Mouse (Mus musculus): ENCODE measurements around the gene Dnajc6. TPM values are rescaled to one million over a fixed set of nuclear protein-coding genes. Genes with fewer than 3 reads are reported as not detected.

Dnajc6 gene
- polyA plus RNA-seq, 1 experiment from 2014 or later: 0.78 TPM

GRCm38 (mm10) chr4:101550671-101551161, 54.3 kb downstream of the Dnajc6 start:
- peak; percentile 92 for ATAC-seq (ENCODE audit: low read depth)
- Histone ChIP-seq H3K36me3 (ENCODE audit: control insufficient read depth, insufficient read depth, low read length) (no peaks in the 10 kb centered on the region), H3K27ac (ENCODE audit: low read length) (no peak overlapping the region), H3K27me3 (ENCODE audit: control insufficient read depth, insufficient read depth, low read depth, low read length) (peaks cover 26% of the 10 kb centered on the region), H3K9ac (ENCODE audit: low read length) (no peak overlapping the region), H3K4me3 (ENCODE audit: low read length) (peak overlapping the region; percentile 39), H3K9me3 (ENCODE audit: control insufficient read depth, low read length) (no peaks in the 10 kb centered on the region), H3K4me1 (replicated peaks; ENCODE audit: control insufficient read depth, insufficient read depth, low read length) (peaks cover 10% of the 10 kb centered on the region), H3K4me2 (ENCODE audit: low read depth, low read length) (peak overlapping the region; percentile 65)
- WGBS: under 1% methylated on average over 33 of the region's 33 CpGs

DNA sequence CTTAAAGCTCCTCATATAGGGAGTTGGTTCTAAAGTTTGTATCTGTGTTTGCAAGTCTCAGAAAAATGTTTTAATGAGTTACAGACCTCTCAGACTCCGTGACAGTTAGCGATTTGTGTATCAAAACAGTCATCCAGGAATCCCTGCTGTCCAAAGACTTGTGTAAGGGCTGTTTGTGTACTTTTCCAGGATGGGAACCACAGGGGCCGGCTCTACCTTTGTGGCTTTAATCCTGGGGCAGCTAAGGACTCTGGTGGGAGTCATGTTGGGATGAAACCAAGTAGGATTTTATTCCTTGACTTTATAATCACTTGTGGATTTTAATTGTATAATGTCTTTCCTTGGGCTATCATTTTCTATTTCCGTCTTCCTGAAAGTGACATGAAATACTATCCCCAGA, 55.0 kb downstream of the Dnajc6 start:
- peaks cover 10% of the 10 kb centered on the region for H3K4me1 ChIP-seq (replicated peaks; ENCODE audit: control insufficient read depth, insufficient read depth, low read length)

GRCm38 (mm10) chr4:101552372-101552771, 55.9 kb downstream of the Dnajc6 start:
- Histone ChIP-seq H3K4me3 (ENCODE audit: low read length) (no peak overlapping the region), H3K4me1 (replicated peaks; ENCODE audit: control insufficient read depth, insufficient read depth, low read length) (peaks cover 10% of the 10 kb centered on the region), H3K27me3 (ENCODE audit: control insufficient read depth, insufficient read depth, low read depth, low read length) (peaks cover 26% of the 10 kb centered on the region), H3K9me3 (ENCODE audit: control insufficient read depth, low read length) (no peaks in the 10 kb centered on the region), H3K36me3 (ENCODE audit: control insufficient read depth, insufficient read depth, low read length) (no peaks in the 10 kb centered on the region), H3K27ac (ENCODE audit: low read length) (no peak overlapping the region), H3K9ac (ENCODE audit: low read length) (no peak overlapping the region), H3K4me2 (ENCODE audit: low read depth, low read length) (no peak overlapping the region)
- 10% methylated on average over 5 of the region's 5 CpGs for WGBS
- ATAC-seq (ENCODE audit: low read depth): no peak

More for the DNA sequence above, 55.0 kb downstream of the Dnajc6 start:
- Histone ChIP-seq H3K27ac (ENCODE audit: low read length) (no peak overlapping the region), H3K27me3 (ENCODE audit: control insufficient read depth, insufficient read depth, low read depth, low read length) (peaks cover 26% of the 10 kb centered on the region), H3K4me2 (ENCODE audit: low read depth, low read length) (no peak overlapping the region), H3K4me3 (ENCODE audit: low read length) (no peak overlapping the region), H3K36me3 (ENCODE audit: control insufficient read depth, insufficient read depth, low read length) (no peaks in the 10 kb centered on the region), H3K9me3 (ENCODE audit: control insufficient read depth, low read length) (no peaks in the 10 kb centered on the region), H3K9ac (ENCODE audit: low read length) (no peak overlapping the region)
- ATAC-seq (ENCODE audit: low read depth): no peak
- WGBS: 16% methylated on average over 4 of the region's 4 CpGs

GRCm38 (mm10) chr4:101555016-101555415, 58.6 kb downstream of the Dnajc6 start:
- no peak overlapping the region for H3K4me2 ChIP-seq (ENCODE audit: low read depth, low read length)
- WGBS: 68% methylated on average over 4 of the region's 4 CpGs
- no peaks in the 10 kb centered on the region for H3K36me3 ChIP-seq (ENCODE audit: control insufficient read depth, insufficient read depth, low read length)
- H3K27me3 ChIP-seq (ENCODE audit: control insufficient read depth, insufficient read depth, low read depth, low read length): peaks cover 14% of the 10 kb centered on the region
- H3K27ac ChIP-seq (ENCODE audit: low read length): no peak overlapping the region
- H3K9ac ChIP-seq (ENCODE audit: low read length): no peak overlapping the region
- peaks cover 9% of the 10 kb centered on the region for H3K4me1 ChIP-seq (replicated peaks; ENCODE audit: control insufficient read depth, insufficient read depth, low read length)
- no peak overlapping the region for H3K4me3 ChIP-seq (ENCODE audit: low read length)
- no peak for ATAC-seq (ENCODE audit: low read depth)
- no peaks in the 10 kb centered on the region for H3K9me3 ChIP-seq (ENCODE audit: control insufficient read depth, low read length)

DNA sequence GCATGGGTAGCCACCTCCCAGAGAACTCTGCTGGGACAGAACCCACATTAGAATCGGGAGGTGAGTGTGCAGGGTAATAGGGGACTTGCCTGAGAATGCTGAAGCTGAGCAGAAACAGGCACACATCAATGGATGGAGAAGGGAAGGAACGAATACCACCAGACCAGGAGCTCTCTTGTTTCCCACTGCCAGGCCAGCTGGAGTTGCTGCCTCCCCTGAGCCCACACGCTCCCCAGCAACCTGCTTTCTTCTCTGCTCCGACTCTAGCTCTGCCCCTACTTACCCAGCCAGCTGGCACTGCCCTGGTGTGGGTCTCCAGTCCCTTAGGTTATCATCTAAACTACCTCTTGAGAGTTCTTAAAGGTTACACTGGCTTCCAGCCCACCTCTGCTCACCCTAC, 63.7 kb downstream of the Dnajc6 start:
- 54% methylated on average over 4 of the region's 4 CpGs for WGBS
- Histone ChIP-seq H3K4me3 (ENCODE audit: low read length) (no peak overlapping the region), H3K4me2 (ENCODE audit: low read depth, low read length) (no peak overlapping the region), H3K27me3 (ENCODE audit: control insufficient read depth, insufficient read depth, low read depth, low read length) (no peaks in the 10 kb centered on the region), H3K4me1 (replicated peaks; ENCODE audit: control insufficient read depth, insufficient read depth, low read length) (no peaks in the 10 kb centered on the region), H3K36me3 (ENCODE audit: control insufficient read depth, insufficient read depth, low read length) (no peaks in the 10 kb centered on the region), H3K9ac (ENCODE audit: low read length) (no peak overlapping the region), H3K9me3 (ENCODE audit: control insufficient read depth, low read length) (no peaks in the 10 kb centered on the region), H3K27ac (ENCODE audit: low read length) (no peak overlapping the region)
- no peak for ATAC-seq (ENCODE audit: low read depth)

GRCm38 (mm10) chr4:101562836-101563235, 66.4 kb downstream of the Dnajc6 start:
- ATAC-seq (ENCODE audit: low read depth): no peak
- Histone ChIP-seq H3K27me3 (ENCODE audit: control insufficient read depth, insufficient read depth, low read depth, low read length) (no peaks in the 10 kb centered on the region), H3K4me3 (ENCODE audit: low read length) (no peak overlapping the region), H3K4me1 (replicated peaks; ENCODE audit: control insufficient read depth, insufficient read depth, low read length) (no peaks in the 10 kb centered on the region), H3K9me3 (ENCODE audit: control insufficient read depth, low read length) (no peaks in the 10 kb centered on the region), H3K27ac (ENCODE audit: low read length) (no peak overlapping the region), H3K4me2 (ENCODE audit: low read depth, low read length) (no peak overlapping the region), H3K9ac (ENCODE audit: low read length) (no peak overlapping the region), H3K36me3 (ENCODE audit: control insufficient read depth, insufficient read depth, low read length) (no peaks in the 10 kb centered on the region)
- 83% methylated on average over 7 of the region's 7 CpGs for WGBS

DNA sequence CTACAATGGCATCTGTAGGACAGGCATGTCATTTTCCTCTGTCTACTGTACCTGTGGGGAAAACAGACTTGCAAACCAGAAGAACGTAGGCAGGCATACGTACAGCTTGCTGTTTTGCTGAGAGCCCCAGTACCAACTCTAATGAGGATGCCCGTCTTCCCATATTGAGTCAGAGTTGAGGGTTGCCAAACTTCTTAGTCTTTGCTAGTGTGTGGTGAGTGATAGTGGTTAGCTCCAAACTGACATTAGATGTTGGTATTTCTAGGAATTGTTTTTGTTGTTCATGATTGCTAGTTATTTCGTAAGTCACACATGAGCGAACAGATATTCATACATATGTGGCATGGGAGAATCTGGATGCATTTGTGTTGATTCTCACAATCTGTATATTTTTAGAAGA, 67.2 kb downstream of the Dnajc6 start:
- H3K4me2 ChIP-seq (ENCODE audit: low read depth, low read length): no peak overlapping the region
- H3K36me3 ChIP-seq (ENCODE audit: control insufficient read depth, insufficient read depth, low read length): no peaks in the 10 kb centered on the region
- H3K9me3 ChIP-seq (ENCODE audit: control insufficient read depth, low read length): no peaks in the 10 kb centered on the region
- ATAC-seq (ENCODE audit: low read depth): no peak
- no peaks in the 10 kb centered on the region for H3K27me3 ChIP-seq (ENCODE audit: control insufficient read depth, insufficient read depth, low read depth, low read length)
- no peaks in the 10 kb centered on the region for H3K4me1 ChIP-seq (replicated peaks; ENCODE audit: control insufficient read depth, insufficient read depth, low read length)
- no peak overlapping the region for H3K4me3 ChIP-seq (ENCODE audit: low read length)
- 86% methylated on average over 5 of the region's 5 CpGs for WGBS
- H3K9ac ChIP-seq (ENCODE audit: low read length): no peak overlapping the region
- no peak overlapping the region for H3K27ac ChIP-seq (ENCODE audit: low read length)

- Histone ChIP-seq H3K4me2 (ENCODE audit: low read depth, low read length) (no peak overlapping the region), H3K27ac (ENCODE audit: low read length) (no peak overlapping the region), H3K9me3 (ENCODE audit: control insufficient read depth, low read length) (no peaks in the 10 kb centered on the region), H3K9ac (ENCODE audit: low read length) (no peak overlapping the region), H3K27me3 (ENCODE audit: control insufficient read depth, insufficient read depth, low read depth, low read length) (no peaks in the 10 kb centered on the region), H3K36me3 (ENCODE audit: control insufficient read depth, insufficient read depth, low read length) (no peaks in the 10 kb centered on the region), H3K4me1 (replicated peaks; ENCODE audit: control insufficient read depth, insufficient read depth, low read length) (no peaks in the 10 kb centered on the region), H3K4me3 (ENCODE audit: low read length) (no peak overlapping the region)
- 76% methylated on average over 4 of the region's 4 CpGs for whole genome bisulfite sequencing
- ATAC-seq (ENCODE audit: low read depth): no peak
These were observed 68.4 kb downstream of the Dnajc6 start for GRCm38 (mm10) chr4:101564746-101565417.

GRCm38 (mm10) chr4:101569076-101569475, 72.6 kb downstream of the Dnajc6 start:
- Histone ChIP-seq H3K27me3 (ENCODE audit: control insufficient read depth, insufficient read depth, low read depth, low read length) (no peaks in the 10 kb centered on the region), H3K4me1 (replicated peaks; ENCODE audit: control insufficient read depth, insufficient read depth, low read length) (no peaks in the 10 kb centered on the region), H3K9me3 (ENCODE audit: control insufficient read depth, low read length) (no peaks in the 10 kb centered on the region), H3K27ac (ENCODE audit: low read length) (no peak overlapping the region), H3K4me2 (ENCODE audit: low read depth, low read length) (no peak overlapping the region), H3K36me3 (ENCODE audit: control insufficient read depth, insufficient read depth, low read length) (no peaks in the 10 kb centered on the region), H3K9ac (ENCODE audit: low read length) (no peak overlapping the region), H3K4me3 (ENCODE audit: low read length) (no peak overlapping the region)
- ATAC-seq (ENCODE audit: low read depth): no peak
- WGBS: 63% methylated on average over 7 of the region's 7 CpGs
